Mouse (Mus musculus) heart, adult 2 months (tissue): ENCODE measurements around the gene Ybx3.

Source experiments
- CTCF ChIP-seq: fragments of 200-600 bp; IDR thresholded peaks from 2 replicates; pipeline ENCODE4 v1.8.1; 2022; ENCODE audit warnings: antibody characterized with exemption, mild to moderate bottlenecking, moderate library complexity
- EP300 ChIP-seq: fragments of 200-500 bp; IDR thresholded peaks from 2 replicates; pipeline ENCODE4 v1.6.1; 2011; ENCODE audit warnings: low read depth, low read length, control low read depth; ENCODE audit not compliant: insufficient read depth
- POLR2A ChIP-seq: fragments of 200-500 bp; IDR thresholded peaks from 2 replicates; pipeline ENCODE4 v1.6.1; 2011; ENCODE audit warnings: mild to moderate bottlenecking, low read depth, low read length, control low read depth; ENCODE audit not compliant: insufficient read depth

GRCm38 (mm10) chr6:131339309-131339708 lies 49.0 kb downstream of the Ybx3 start:
- TF ChIP-seq CTCF (no peak), POLR2A (no peak), EP300 (no peak)
